Mouse (Mus musculus) intestine, embryonic 16.5 days (tissue): ENCODE measurements around the gene Gan. TPM values are rescaled to one million over a fixed set of nuclear protein-coding genes. Genes with fewer than 3 reads are reported as not detected.

Experiments
- ATAC-seq: fragments of 200-750 bp; cut with Nextera tagmentation; 2 replicates; pipeline ENCODE4 v1.8.0; 2017; ENCODE audit warnings: moderate TSS enrichment, moderate library complexity
- H3K27ac ChIP-seq: fragments of 300-500 bp; sonication (generic); 2 replicates; pipeline ENCODE4 v1.5.1; 2014; ENCODE audit warnings: mild to moderate bottlenecking, low read length
- H3K27me3 ChIP-seq: fragments of 300-500 bp; sonication (generic); replicated peaks from 2 replicates; pipeline ENCODE4 v1.6.1; 2014; ENCODE audit warnings: low read length, control low read depth, mixed read lengths; ENCODE audit not compliant: control insufficient read depth, insufficient read depth
- H3K36me3 ChIP-seq: fragments of 300-500 bp; sonication (generic); 2 replicates; pipeline ENCODE4 v1.6.1; 2014; ENCODE audit warnings: low read length, control low read depth; ENCODE audit not compliant: control insufficient read depth, insufficient read depth
- H3K4me1 ChIP-seq: fragments of 300-500 bp; sonication (generic); 2 replicates; pipeline ENCODE4 v1.6.1; 2014; ENCODE audit warnings: low read length, control low read depth, mixed read lengths; ENCODE audit not compliant: control insufficient read depth, insufficient read depth
- H3K4me2 ChIP-seq: fragments of 300-500 bp; sonication (generic); 2 replicates; pipeline ENCODE4 v1.6.1; 2014; ENCODE audit warnings: low read depth, low read length, control low read depth
- H3K4me3 ChIP-seq: fragments of 300-500 bp; sonication (generic); 2 replicates; pipeline ENCODE4 v1.5.1; 2014; ENCODE audit warnings: mild to moderate bottlenecking, low read length
- H3K9ac ChIP-seq: fragments of 300-500 bp; sonication (generic); 2 replicates; pipeline ENCODE4 v1.6.1; 2014; ENCODE audit warnings: low read depth, low read length
- H3K9me3 ChIP-seq: fragments of 300-500 bp; sonication (generic); 2 replicates; pipeline ENCODE4 v1.6.1; 2016; ENCODE audit warnings: low read length, control low read depth; ENCODE audit not compliant: control insufficient read depth
- WGBS: fragments of 180-500 bp; shearing (Covaris S2); extraction: QIAGEN DNeasy Blood & Tissue Kit; methylation state at CpG from one replicate; pipeline ENCODE4 v1.1.7; 2014; 5-methylcytosine and 5-hydroxymethylcytosine counted together
- polyA plus RNA-seq: library from polyadenylated mRNA; unstranded; fragments of >200 nt; fragmentation: Nextera tagmentation; extraction: Ambion mirVana; gene quantifications from 2 replicates; pipeline ENCODE4 v1.2.1, GENCODE M21; 2015

Gene Gan
- polyA plus RNA-seq, 1 experiment from 2014 or later: 1.5 TPM

- no peaks in the 10 kb centered on the region for H3K36me3 ChIP-seq
- ATAC-seq: no peak
- H3K4me1 ChIP-seq: no peaks in the 10 kb centered on the region
- WGBS: 84% methylated on average over 7 of the region's 7 CpGs
- no peak overlapping the region for H3K9ac ChIP-seq
- H3K4me3 ChIP-seq: no peak overlapping the region
- no peaks in the 10 kb centered on the region for H3K9me3 ChIP-seq
- no peaks in the 10 kb centered on the region for H3K27me3 ChIP-seq
- H3K27ac ChIP-seq: no peak overlapping the region
- H3K4me2 ChIP-seq: no peak overlapping the region
Measured at GRCm38 (mm10) chr8:117233199-117233598, 75.3 kb downstream of the Gan start.

GRCm38 (mm10) chr8:117236531-117236930, 78.6 kb downstream of the Gan start:
- no peak for ATAC-seq
- WGBS: 92% methylated on average over 4 of the region's 4 CpGs

GRCm38 (mm10) chr8:117240326-117240725, 82.4 kb downstream of the Gan start:
- H3K4me2 ChIP-seq: no peak overlapping the region
- no peak overlapping the region for H3K4me3 ChIP-seq
- WGBS: 77% methylated on average over 5 of the region's 5 CpGs
- no peak overlapping the region for H3K27ac ChIP-seq
- H3K9me3 ChIP-seq: no peaks in the 10 kb centered on the region
- H3K4me1 ChIP-seq: no peaks in the 10 kb centered on the region
- H3K36me3 ChIP-seq: no peaks in the 10 kb centered on the region
- no peaks in the 10 kb centered on the region for H3K27me3 ChIP-seq
- no peak overlapping the region for H3K9ac ChIP-seq
- no peak for ATAC-seq

More at GRCm38 (mm10) chr8:117236531-117236930, 78.6 kb downstream of the Gan start:
- Histone ChIP-seq H3K27ac (no peak overlapping the region), H3K4me2 (no peak overlapping the region), H3K27me3 (no peaks in the 10 kb centered on the region), H3K4me1 (no peaks in the 10 kb centered on the region), H3K4me3 (no peak overlapping the region), H3K9ac (no peak overlapping the region), H3K36me3 (no peaks in the 10 kb centered on the region), H3K9me3 (no peaks in the 10 kb centered on the region)

GRCm38 (mm10) chr8:117240841-117241494, 83.0 kb downstream of the Gan start:
- 73% methylated on average over 5 of the region's 5 CpGs for WGBS
- Histone ChIP-seq H3K27ac (no peak overlapping the region), H3K4me3 (no peak overlapping the region), H3K27me3 (no peaks in the 10 kb centered on the region), H3K36me3 (no peaks in the 10 kb centered on the region), H3K4me2 (no peak overlapping the region), H3K4me1 (no peaks in the 10 kb centered on the region), H3K9ac (no peak overlapping the region), H3K9me3 (no peaks in the 10 kb centered on the region)
- ATAC-seq: no peak

GRCm38 (mm10) chr8:117241848-117242247, 83.9 kb downstream of the Gan start:
- H3K9me3 ChIP-seq: no peaks in the 10 kb centered on the region
- ATAC-seq: no peak
- no peaks in the 10 kb centered on the region for H3K36me3 ChIP-seq
- 37% methylated on average over 3 of the region's 3 CpGs for WGBS
- no peak overlapping the region for H3K9ac ChIP-seq
- no peak overlapping the region for H3K4me3 ChIP-seq
- H3K4me1 ChIP-seq: no peaks in the 10 kb centered on the region
- H3K4me2 ChIP-seq: no peak overlapping the region
- no peak overlapping the region for H3K27ac ChIP-seq
- H3K27me3 ChIP-seq: no peaks in the 10 kb centered on the region

GRCm38 (mm10) chr8:117242286-117242685, 84.4 kb downstream of the Gan start:
- no peak overlapping the region for H3K4me3 ChIP-seq
- H3K9ac ChIP-seq: no peak overlapping the region
- no peaks in the 10 kb centered on the region for H3K4me1 ChIP-seq
- 69% methylated on average over 6 of the region's 6 CpGs for WGBS
- no peaks in the 10 kb centered on the region for H3K27me3 ChIP-seq
- no peaks in the 10 kb centered on the region for H3K9me3 ChIP-seq
- no peak for ATAC-seq
- H3K36me3 ChIP-seq: no peaks in the 10 kb centered on the region
- no peak overlapping the region for H3K4me2 ChIP-seq
- H3K27ac ChIP-seq: no peak overlapping the region

- Histone ChIP-seq H3K4me3 (no peak overlapping the region), H3K4me2 (no peak overlapping the region), H3K9ac (no peak overlapping the region), H3K27ac (no peak overlapping the region), H3K36me3 (no peaks in the 10 kb centered on the region), H3K9me3 (no peaks in the 10 kb centered on the region), H3K27me3 (no peaks in the 10 kb centered on the region), H3K4me1 (no peaks in the 10 kb centered on the region)
- ATAC-seq: peak; percentile 63; the same call in 1 of the 2 replicates
- WGBS: 53% methylated on average over 6 of the region's 6 CpGs
Measured at GRCm38 (mm10) chr8:117244601-117245000, 86.7 kb downstream of the Gan start.

- 70% methylated on average over 11 of the region's 11 CpGs for WGBS
Measured at GRCm38 (mm10) chr8:117248341-117248740, 90.4 kb downstream of the Gan start.

GRCm38 (mm10) chr8:117251086-117251681, 93.2 kb downstream of the Gan start:
- H3K4me2 ChIP-seq: no peak overlapping the region
- no peaks in the 10 kb centered on the region for H3K36me3 ChIP-seq
- H3K4me1 ChIP-seq: peaks cover 3% of the 10 kb centered on the region
- H3K9ac ChIP-seq: no peak overlapping the region
- no peaks in the 10 kb centered on the region for H3K27me3 ChIP-seq
- WGBS: 51% methylated on average over 7 of the region's 7 CpGs
- H3K4me3 ChIP-seq: no peak overlapping the region
- ATAC-seq: no peak
- H3K27ac ChIP-seq: no peak overlapping the region
- H3K9me3 ChIP-seq: no peaks in the 10 kb centered on the region; the same call in none of the 2 replicates

More at GRCm38 (mm10) chr8:117248341-117248740, 90.4 kb downstream of the Gan start:
- Histone ChIP-seq H3K4me1 (no peaks in the 10 kb centered on the region), H3K27ac (no peak overlapping the region), H3K9me3 (no peaks in the 10 kb centered on the region; the same call in none of the 2 replicates), H3K4me3 (no peak overlapping the region), H3K9ac (no peak overlapping the region), H3K27me3 (no peaks in the 10 kb centered on the region), H3K36me3 (no peaks in the 10 kb centered on the region), H3K4me2 (no peak overlapping the region)
- ATAC-seq: no peak
